Mouse (Mus musculus) spleen, adult 2 months (tissue): ENCODE results near the gene Gfod1. TPM values are rescaled to one million over a fixed set of nuclear protein-coding genes. Genes with fewer than 3 reads are reported as not detected.

Source experiments
- DNase-seq, 2 experiments: peaks; one replicate each; pipeline versions ENCODE4 v3.0.0 to v3.0.0-alpha.2; 2012 to 2021; ENCODE audit warnings: low spot score in 2 of 2, low read depth in 1 of 2
- H3K27ac ChIP-seq: fragments of 200-500 bp; 2 replicates; pipeline ENCODE4 v1.5.1; 2012; ENCODE audit warnings: low read length, inconsistent platforms; ENCODE audit not compliant: insufficient read depth
- H3K27me3 ChIP-seq: fragments of 200-500 bp; 2 replicates; pipeline ENCODE4 v1.6.1; 2012; ENCODE audit warnings: mild to moderate bottlenecking, moderate library complexity, low read length, inconsistent platforms; ENCODE audit not compliant: control insufficient read depth, insufficient read depth
- H3K36me3 ChIP-seq: fragments of 200-500 bp; 2 replicates; pipeline ENCODE4 v1.6.1; 2012; ENCODE audit warnings: mild to moderate bottlenecking, low read length, inconsistent platforms; ENCODE audit not compliant: control insufficient read depth, insufficient read depth
- H3K4me1 ChIP-seq: fragments of 200-500 bp; 2 replicates; pipeline ENCODE4 v1.6.1; 2011; ENCODE audit warnings: inconsistent platforms; ENCODE audit not compliant: control insufficient read depth, insufficient read depth, insufficient read length
- H3K4me3 ChIP-seq: fragments of 200-500 bp; 2 replicates; pipeline ENCODE4 v1.5.1; 2011; ENCODE audit warnings: mild to moderate bottlenecking, inconsistent platforms; ENCODE audit not compliant: insufficient read depth, insufficient read length; ENCODE audit errors: extremely low read depth
- CTCF ChIP-seq: fragments of 200-500 bp; IDR thresholded peaks from 2 replicates; pipeline ENCODE4 v1.5.1; 2011; ENCODE audit warnings: mild to moderate bottlenecking, inconsistent platforms; ENCODE audit not compliant: insufficient read depth, insufficient read length, insufficient replicate concordance; ENCODE audit errors: extremely low read depth
- POLR2A ChIP-seq: fragments of 200-500 bp; IDR thresholded peaks from 2 replicates; pipeline ENCODE4 v1.6.1; 2011; ENCODE audit warnings: low read depth, low read length, inconsistent platforms
- WGBS: fragments of 180-500 bp; shearing (Covaris S2); methylation state at CpG from one replicate; pipeline ENCODE4 v1.1.7; 2018; 5-methylcytosine and 5-hydroxymethylcytosine counted together
- polyA plus RNA-seq: library from polyadenylated mRNA; depleted of rRNA; stranded (reverse); fragments of >200 nt; gene quantifications from 2 replicates; pipeline ENCODE4 v1.2.3, GENCODE M21; 2012

The Gfod1 gene
- polyA plus RNA-seq, 1 experiment, result 2.8 TPM

DNA sequence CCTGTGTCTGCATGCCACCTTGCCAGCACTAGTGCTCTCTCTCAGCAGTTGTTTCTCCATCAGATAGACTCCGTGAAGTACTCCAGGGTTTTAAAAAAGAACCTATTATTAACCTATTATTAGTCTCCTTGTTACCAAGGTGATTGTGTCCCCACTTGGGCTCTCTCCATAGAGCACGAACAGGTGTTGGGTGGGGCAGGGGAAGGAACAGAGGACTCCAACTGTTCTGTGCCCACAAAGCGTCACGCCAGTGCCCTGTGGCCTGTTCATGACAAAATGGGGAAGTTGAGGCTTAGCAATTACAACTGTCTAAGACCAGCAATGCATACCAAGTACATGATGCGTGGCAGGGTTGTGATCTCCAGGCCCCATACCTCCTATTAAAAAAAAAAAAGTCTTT is 94.4 kb downstream of the Gfod1 start:
- Histone ChIP-seq H3K4me3 (no peak overlapping the region), H3K27me3 (no peaks in the 10 kb centered on the region), H3K36me3 (no peaks in the 10 kb centered on the region), H3K27ac (peak overlapping the region; percentile 49), H3K4me1 (peaks cover 22% of the 10 kb centered on the region; the same call in 1 of the 2 replicates)
- 22% methylated on average over 5 of the region's 5 CpGs for WGBS
- DNase-seq, result peak; percentile 69 to 75
- TF ChIP-seq POLR2A (no peak), CTCF (no peak)

GRCm38 (mm10) chr13:43208914-43209439 is 95.0 kb downstream of the Gfod1 start:
- peak; percentile 39 to 42 for DNase-seq
- peak overlapping the region; percentile 49 for H3K27ac ChIP-seq
- H3K4me1 ChIP-seq, result peaks cover 20% of the 10 kb centered on the region; the same call in 1 of the 2 replicates
- TF ChIP-seq CTCF (no peak), POLR2A (no peak)
- no peak overlapping the region; the same call in 1 of the 2 replicates for H3K4me3 ChIP-seq
- no peaks in the 10 kb centered on the region for H3K36me3 ChIP-seq
- 7% methylated on average over 16 of the region's 16 CpGs for WGBS
- H3K27me3 ChIP-seq, result no peaks in the 10 kb centered on the region

DNA sequence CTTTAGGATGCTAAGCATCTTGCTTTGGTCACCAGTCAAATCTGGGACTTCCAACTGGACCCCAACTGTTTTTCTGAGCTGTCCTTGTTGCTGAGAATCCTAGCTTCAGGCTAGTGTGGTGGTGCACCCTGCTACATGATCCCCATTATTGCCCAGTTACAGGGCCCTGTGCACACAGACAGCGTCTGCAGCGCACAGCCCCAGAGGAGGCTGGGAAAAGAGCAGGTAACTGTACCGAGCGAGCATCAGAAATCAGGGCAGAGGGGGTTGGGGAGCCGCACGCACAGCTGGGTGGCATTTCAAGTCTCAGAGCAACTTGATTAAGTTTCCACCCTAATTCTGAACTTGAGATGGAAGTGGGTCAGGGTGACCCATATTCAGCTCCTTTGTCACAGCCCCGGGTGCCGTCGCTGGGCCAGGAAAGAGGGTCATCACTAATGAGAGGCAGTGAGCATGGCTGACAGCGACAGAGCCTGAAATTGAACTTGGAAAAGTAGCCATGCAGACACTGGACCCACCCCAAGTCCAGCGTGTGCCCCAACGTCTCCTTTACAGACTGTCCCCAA is 97.8 kb downstream of the Gfod1 start:
- Histone ChIP-seq H3K4me1 (peaks cover 15% of the 10 kb centered on the region; the same call in 1 of the 2 replicates), H3K27me3 (no peaks in the 10 kb centered on the region), H3K27ac (no peak overlapping the region), H3K36me3 (no peaks in the 10 kb centered on the region), H3K4me3 (no peak overlapping the region)
- TF ChIP-seq POLR2A (no peak), CTCF (no peak)
- DNase-seq, result no peak
- 92% methylated on average over 12 of the region's 12 CpGs for WGBS

DNA sequence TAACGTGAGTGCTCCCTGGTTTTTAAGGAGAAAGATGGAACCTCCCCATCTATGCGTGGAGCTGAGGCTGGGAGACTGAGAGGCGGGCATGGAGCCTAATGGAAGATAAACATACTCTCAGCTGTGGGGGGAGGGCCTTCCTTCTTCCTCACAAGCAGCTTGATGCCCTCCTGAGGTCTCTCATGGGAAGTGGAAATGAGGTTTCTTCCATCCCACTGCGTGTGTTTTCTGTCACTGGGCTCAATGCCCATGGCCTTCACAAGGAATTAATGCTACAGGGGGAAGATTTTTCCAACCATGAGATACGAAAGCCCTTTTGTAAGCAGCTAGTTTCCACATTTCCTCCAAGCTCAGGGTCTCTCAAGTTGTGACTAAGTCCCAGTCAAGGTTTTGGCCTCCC is 100.3 kb downstream of the Gfod1 start:
- H3K4me3 ChIP-seq, result no peak overlapping the region

GRCm38 (mm10) chr13:43203234-43203633 is 100.7 kb downstream of the Gfod1 start:
- no peaks in the 10 kb centered on the region for H3K27me3 ChIP-seq
- no peak overlapping the region for H3K27ac ChIP-seq
- H3K4me3 ChIP-seq, result no peak overlapping the region
- no peak for DNase-seq
- H3K4me1 ChIP-seq, result no peaks in the 10 kb centered on the region; the same call in 1 of the 2 replicates
- H3K36me3 ChIP-seq, result no peaks in the 10 kb centered on the region
- TF ChIP-seq CTCF (no peak), POLR2A (no peak)
- 91% methylated on average over 7 of the region's 7 CpGs for WGBS

More for the DNA sequence above, 100.3 kb downstream of the Gfod1 start:
- no peaks in the 10 kb centered on the region for H3K36me3 ChIP-seq
- H3K27me3 ChIP-seq, result no peaks in the 10 kb centered on the region
- TF ChIP-seq POLR2A (no peak), CTCF (no peak)
- WGBS, result 61% methylated on average over 5 of the region's 5 CpGs
- no peak overlapping the region for H3K27ac ChIP-seq
- H3K4me1 ChIP-seq, result peaks cover under 1% of the 10 kb centered on the region; the same call in 1 of the 2 replicates
- no peak for DNase-seq

DNA sequence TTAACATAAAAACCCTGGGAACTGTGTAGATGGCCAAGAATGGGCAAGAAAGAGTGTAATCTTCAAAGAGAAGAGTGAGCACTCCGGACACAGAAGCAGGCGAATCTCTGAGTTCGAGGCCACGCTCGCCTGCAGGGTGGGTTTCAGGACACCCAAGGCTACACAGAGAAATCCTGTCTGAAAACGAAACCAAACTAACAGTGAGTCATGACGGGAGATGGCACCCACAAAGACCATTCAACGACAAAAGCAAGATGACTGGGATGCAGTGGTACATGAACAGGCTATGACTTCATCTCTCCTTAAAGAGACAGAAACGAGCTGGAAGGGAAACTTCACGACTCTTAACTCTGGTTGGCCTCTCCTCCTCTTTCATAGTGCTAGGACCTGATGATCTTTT is 101.6 kb downstream of the Gfod1 start:
- no peak overlapping the region for H3K27ac ChIP-seq
- no peaks in the 10 kb centered on the region for H3K27me3 ChIP-seq
- TF ChIP-seq CTCF, result no peak
- no peak for TF ChIP-seq POLR2A
- no peaks in the 10 kb centered on the region for H3K36me3 ChIP-seq
- 57% methylated on average over 10 of the region's 10 CpGs for whole genome bisulfite sequencing
- H3K4me1 ChIP-seq, result no peaks in the 10 kb centered on the region
- no peak for DNase-seq
- H3K4me3 ChIP-seq, result no peak overlapping the region

- Histone ChIP-seq H3K27ac (no peak overlapping the region), H3K4me1 (no peaks in the 10 kb centered on the region), H3K27me3 (no peaks in the 10 kb centered on the region), H3K36me3 (no peaks in the 10 kb centered on the region), H3K4me3 (no peak overlapping the region)
- TF ChIP-seq POLR2A, result no peak
- TF ChIP-seq CTCF, result peak; percentile 67
- WGBS, result 75% methylated on average over 22 of the region's 22 CpGs
- no peak for DNase-seq
These were observed 102.9 kb downstream of the Gfod1 start for GRCm38 (mm10) chr13:43201033-43201432.
